Mouse (Mus musculus): ENCODE results near the gene Shisa6. TPM values are rescaled to one million over a fixed set of nuclear protein-coding genes. Genes with fewer than 3 reads are reported as not detected.

The Shisa6 gene
- polyA plus RNA-seq, 1 experiment = 0.27 TPM

DNA sequence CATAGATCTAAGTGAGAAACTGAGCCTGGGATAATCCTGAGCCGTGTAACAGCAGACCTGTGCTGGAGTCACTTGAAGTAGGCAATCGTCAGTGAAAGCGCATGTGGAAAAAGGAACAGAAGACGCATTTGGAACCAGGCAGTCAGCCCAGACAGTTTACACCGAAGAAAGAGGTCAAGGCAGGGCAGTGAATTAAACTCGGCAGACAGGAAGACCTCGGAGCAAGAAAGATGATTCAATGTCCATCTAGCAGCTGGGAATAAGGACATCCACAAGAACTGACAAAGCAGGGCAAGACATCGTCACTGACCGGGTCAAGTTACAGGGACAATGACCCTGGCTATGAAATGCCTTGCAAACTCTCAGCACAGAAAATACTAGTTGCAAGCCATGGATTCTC is 10.1 kb upstream of the Shisa6 start:
- H3K4me3 ChIP-seq (ENCODE audit: control insufficient read depth, low read depth, low read length) = no peak overlapping the region
- H3K27ac ChIP-seq (ENCODE audit: control insufficient read depth, insufficient read depth, low read depth, low read length) = no peak overlapping the region
- TF ChIP-seq POLR2A (IDR thresholded peaks at IDR 0.05; ENCODE audit: control insufficient read depth, low read depth, low read length) (no peak), CTCF (IDR thresholded peaks at IDR 0.05; ENCODE audit: control insufficient read depth, insufficient read depth, insufficient replicate concordance, low read depth, low read length) (no peak)
- no peaks in the 10 kb centered on the region for H3K27me3 ChIP-seq (ENCODE audit: control insufficient read depth, insufficient read depth, low read length)
- H3K4me1 ChIP-seq (ENCODE audit: control insufficient read depth, insufficient read depth, low read length) = no peaks in the 10 kb centered on the region
- no peaks in the 10 kb centered on the region for H3K36me3 ChIP-seq (ENCODE audit: control insufficient read depth, insufficient read depth, low read length)

DNA sequence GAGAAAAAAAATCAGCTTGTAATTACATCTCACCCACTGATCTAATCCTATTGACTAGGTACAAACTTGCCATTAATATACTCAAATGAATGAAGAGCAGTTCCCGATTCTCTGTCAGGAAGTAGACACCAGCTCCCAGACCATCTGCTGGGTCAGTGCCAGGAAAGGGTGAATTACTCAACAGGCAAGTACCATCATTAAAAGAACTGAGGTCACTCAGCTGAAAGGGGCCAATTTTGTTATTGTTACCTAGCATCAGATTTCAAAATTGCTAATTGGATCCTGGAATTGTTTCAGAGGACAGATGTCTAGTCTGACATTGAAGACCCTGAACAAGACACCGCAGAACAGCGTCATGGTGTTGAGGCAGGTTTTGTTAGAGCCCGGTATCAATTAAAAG is 9.4 kb upstream of the Shisa6 start:
- TF ChIP-seq POLR2A (IDR thresholded peaks at IDR 0.05; ENCODE audit: control insufficient read depth, low read depth, low read length) (no peak), CTCF (IDR thresholded peaks at IDR 0.05; ENCODE audit: control insufficient read depth, insufficient read depth, insufficient replicate concordance, low read depth, low read length) (no peak)

DNA sequence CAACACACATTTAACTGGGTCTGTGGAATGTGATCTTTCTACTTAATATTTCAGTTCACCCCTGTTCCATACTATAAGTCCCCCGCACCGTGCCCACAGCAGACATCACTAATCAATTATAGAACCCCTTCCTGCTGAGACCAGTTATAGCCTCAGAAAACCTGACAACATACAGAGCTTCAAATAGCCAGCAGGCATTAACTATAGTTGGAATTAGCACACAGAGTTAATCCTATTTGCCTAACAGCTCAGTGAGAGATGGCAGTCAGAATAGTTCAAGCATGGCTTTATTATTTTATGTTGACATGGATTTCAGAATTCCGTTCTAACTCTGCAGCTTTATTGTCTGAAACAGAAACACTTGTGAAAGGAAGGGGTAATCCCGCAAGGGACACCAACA is 8.5 kb upstream of the Shisa6 start:
- Histone ChIP-seq H3K27me3 (ENCODE audit: control insufficient read depth, insufficient read depth, low read length) (no peaks in the 10 kb centered on the region), H3K4me1 (ENCODE audit: control insufficient read depth, insufficient read depth, low read length) (no peaks in the 10 kb centered on the region), H3K4me3 (ENCODE audit: control insufficient read depth, low read depth, low read length) (no peak overlapping the region), H3K36me3 (ENCODE audit: control insufficient read depth, insufficient read depth, low read length) (no peaks in the 10 kb centered on the region), H3K27ac (ENCODE audit: control insufficient read depth, insufficient read depth, low read depth, low read length) (no peak overlapping the region)
- TF ChIP-seq CTCF (IDR thresholded peaks at IDR 0.05; ENCODE audit: control insufficient read depth, insufficient read depth, insufficient replicate concordance, low read depth, low read length) (no peak), POLR2A (IDR thresholded peaks at IDR 0.05; ENCODE audit: control insufficient read depth, low read depth, low read length) (no peak)

More for the DNA sequence above, 9.4 kb upstream of the Shisa6 start:
- Histone ChIP-seq H3K4me1 (ENCODE audit: control insufficient read depth, insufficient read depth, low read length) (no peaks in the 10 kb centered on the region), H3K36me3 (ENCODE audit: control insufficient read depth, insufficient read depth, low read length) (no peaks in the 10 kb centered on the region), H3K27ac (ENCODE audit: control insufficient read depth, insufficient read depth, low read depth, low read length) (no peak overlapping the region), H3K4me3 (ENCODE audit: control insufficient read depth, low read depth, low read length) (no peak overlapping the region), H3K27me3 (ENCODE audit: control insufficient read depth, insufficient read depth, low read length) (no peaks in the 10 kb centered on the region)

DNA sequence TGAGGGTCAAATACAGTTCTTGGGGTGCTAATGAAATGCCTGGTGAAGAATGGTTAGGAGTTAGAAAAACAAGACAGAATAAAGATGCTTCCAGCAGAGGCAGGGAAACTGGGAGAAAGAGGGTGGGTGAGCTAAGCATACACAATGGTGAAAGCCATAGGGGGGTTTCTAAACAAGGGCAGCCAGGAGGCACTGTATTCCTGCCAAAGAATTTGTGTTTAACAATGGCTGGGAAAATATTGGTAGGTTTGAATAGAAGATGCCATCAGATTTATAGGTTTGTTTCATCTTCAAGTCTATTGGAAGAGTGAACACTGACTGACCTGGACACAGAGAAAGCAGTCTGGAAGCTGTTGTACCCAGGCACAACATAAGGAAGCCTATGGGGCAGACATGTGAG is 2.4 kb upstream of the Shisa6 start:
- H3K27ac ChIP-seq (ENCODE audit: control insufficient read depth, insufficient read depth, low read depth, low read length) = no peak overlapping the region
- H3K36me3 ChIP-seq (ENCODE audit: control insufficient read depth, insufficient read depth, low read length) = no peaks in the 10 kb centered on the region
- TF ChIP-seq CTCF (IDR thresholded peaks at IDR 0.05; ENCODE audit: control insufficient read depth, insufficient read depth, insufficient replicate concordance, low read depth, low read length) (no peak), POLR2A (IDR thresholded peaks at IDR 0.05; ENCODE audit: control insufficient read depth, low read depth, low read length) (no peak)
- peaks cover 14% of the 10 kb centered on the region for H3K4me1 ChIP-seq (ENCODE audit: control insufficient read depth, insufficient read depth, low read length)
- H3K4me3 ChIP-seq (ENCODE audit: control insufficient read depth, low read depth, low read length) = no peak overlapping the region
- no peaks in the 10 kb centered on the region for H3K27me3 ChIP-seq (ENCODE audit: control insufficient read depth, insufficient read depth, low read length)

DNA sequence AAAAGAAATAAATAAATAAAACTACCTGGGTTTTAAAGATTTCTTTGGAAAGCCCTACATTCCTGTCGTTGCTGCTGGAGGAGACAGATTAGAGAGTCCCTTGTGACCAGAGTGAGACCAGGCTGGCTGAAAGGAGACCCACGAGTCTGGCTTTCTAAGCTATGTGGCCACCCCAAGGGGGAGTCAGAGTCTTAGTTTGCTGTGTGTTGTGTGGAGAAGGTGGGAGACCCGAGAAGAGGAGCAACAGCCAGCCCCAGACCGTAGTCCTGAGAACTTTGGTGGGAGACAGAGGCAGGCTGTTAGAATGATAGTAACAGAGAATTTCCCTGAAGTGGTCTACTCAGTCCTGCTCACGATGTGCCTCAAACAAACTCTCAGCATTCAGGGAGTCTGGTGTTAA is 1.6 kb upstream of the Shisa6 start:
- Histone ChIP-seq H3K27ac (ENCODE audit: control insufficient read depth, insufficient read depth, low read depth, low read length) (no peak overlapping the region), H3K36me3 (ENCODE audit: control insufficient read depth, insufficient read depth, low read length) (no peaks in the 10 kb centered on the region), H3K27me3 (ENCODE audit: control insufficient read depth, insufficient read depth, low read length) (no peaks in the 10 kb centered on the region), H3K4me3 (ENCODE audit: control insufficient read depth, low read depth, low read length) (no peak overlapping the region), H3K4me1 (ENCODE audit: control insufficient read depth, insufficient read depth, low read length) (peaks cover 14% of the 10 kb centered on the region)
- no peak for TF ChIP-seq CTCF (IDR thresholded peaks at IDR 0.05; ENCODE audit: control insufficient read depth, insufficient read depth, insufficient replicate concordance, low read depth, low read length)
- no peak for TF ChIP-seq POLR2A (IDR thresholded peaks at IDR 0.05; ENCODE audit: control insufficient read depth, low read depth, low read length)

DNA sequence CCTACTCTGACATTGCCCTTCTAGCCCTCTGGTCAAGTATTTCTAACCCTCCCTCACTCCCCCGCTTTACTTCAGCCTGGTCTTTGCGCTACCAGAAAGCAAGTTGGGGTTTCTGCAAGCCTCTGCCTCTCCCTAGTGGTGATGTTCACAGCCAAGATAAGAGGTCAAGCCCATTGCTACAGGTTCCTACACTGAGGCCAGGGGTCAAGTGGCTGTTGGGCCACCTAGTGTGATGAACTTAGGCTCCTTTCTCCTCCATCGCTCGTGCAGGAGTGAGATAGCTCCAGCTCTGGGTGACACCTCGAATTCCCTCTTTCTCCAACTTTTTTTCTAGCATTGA is 1.2 kb upstream of the Shisa6 start:
- no peaks in the 10 kb centered on the region for H3K27me3 ChIP-seq (ENCODE audit: control insufficient read depth, insufficient read depth, low read length)
- no peak overlapping the region for H3K27ac ChIP-seq (ENCODE audit: control insufficient read depth, insufficient read depth, low read depth, low read length)
- no peaks in the 10 kb centered on the region for H3K36me3 ChIP-seq (ENCODE audit: control insufficient read depth, insufficient read depth, low read length)
- no peak overlapping the region; the same call in 1 of the 2 replicates for H3K4me3 ChIP-seq (ENCODE audit: control insufficient read depth, low read depth, low read length)
- H3K4me1 ChIP-seq (ENCODE audit: control insufficient read depth, insufficient read depth, low read length) = peaks cover 14% of the 10 kb centered on the region
- TF ChIP-seq POLR2A (IDR thresholded peaks at IDR 0.05; ENCODE audit: control insufficient read depth, low read depth, low read length) (no peak), CTCF (IDR thresholded peaks at IDR 0.05; ENCODE audit: control insufficient read depth, insufficient read depth, insufficient replicate concordance, low read depth, low read length) (no peak)

DNA sequence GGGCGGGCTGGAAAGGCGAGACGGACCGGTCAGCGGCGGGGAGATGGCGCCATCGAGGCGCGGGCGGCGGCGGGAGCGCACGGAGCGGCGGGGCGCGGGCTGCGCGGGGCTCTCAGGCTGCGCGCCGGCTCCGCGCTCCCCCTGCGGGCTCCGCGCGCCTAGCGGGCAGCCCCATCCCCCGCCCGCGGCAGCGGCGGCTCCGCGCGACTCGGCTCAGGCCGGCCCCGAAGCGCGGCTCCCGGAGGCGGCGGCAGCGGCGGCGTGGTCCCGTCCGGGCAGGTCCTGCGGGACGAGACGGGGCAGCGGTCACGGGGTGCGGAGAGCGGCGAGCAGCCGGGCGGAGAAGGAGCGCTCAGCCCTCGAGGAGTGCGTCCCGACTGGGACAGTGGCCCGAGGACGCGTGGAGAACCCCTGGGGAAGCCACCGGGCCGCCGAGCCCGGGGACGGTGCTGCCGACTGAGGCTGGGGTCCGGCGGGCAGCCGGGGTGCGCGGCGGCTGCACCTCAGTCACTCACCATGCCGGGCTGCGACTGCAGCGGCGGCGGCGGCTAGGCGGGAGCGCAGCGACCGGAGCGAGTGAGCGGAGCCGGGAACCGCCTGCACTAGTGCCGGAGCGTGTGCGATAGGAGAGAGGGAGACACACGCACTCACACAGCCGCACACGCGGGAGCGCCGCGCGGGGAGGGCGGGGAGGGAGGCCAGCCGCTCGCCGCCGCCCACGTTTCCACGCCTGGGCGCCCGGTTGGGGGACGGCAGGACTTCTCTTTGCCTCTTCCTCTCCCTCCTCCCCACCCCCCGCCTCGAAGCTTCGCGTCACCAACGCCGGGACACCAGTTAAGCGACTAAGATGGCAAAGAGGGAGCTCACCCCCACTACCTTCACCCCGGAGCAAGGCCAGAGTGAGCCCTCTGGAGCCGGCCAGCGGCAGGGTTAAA is 549 bp upstream of the Shisa6 start:
- Histone ChIP-seq H3K4me1 (ENCODE audit: control insufficient read depth, insufficient read depth, low read length) (peaks cover 14% of the 10 kb centered on the region), H3K27ac (ENCODE audit: control insufficient read depth, insufficient read depth, low read depth, low read length) (no peak overlapping the region), H3K4me3 (ENCODE audit: control insufficient read depth, low read depth, low read length) (peak overlapping the region; percentile 76), H3K27me3 (ENCODE audit: control insufficient read depth, insufficient read depth, low read length) (no peaks in the 10 kb centered on the region), H3K36me3 (ENCODE audit: control insufficient read depth, insufficient read depth, low read length) (no peaks in the 10 kb centered on the region)
- TF ChIP-seq CTCF (IDR thresholded peaks at IDR 0.05; ENCODE audit: control insufficient read depth, insufficient read depth, insufficient replicate concordance, low read depth, low read length) = no peak
- TF ChIP-seq POLR2A (IDR thresholded peaks at IDR 0.05; ENCODE audit: control insufficient read depth, low read depth, low read length) = no peak

Data from testis, adult 2 months (tissue).